In genomic region chr7:134800079-134800478, GRCm38 (mm10) we compare ENCODE assay signal across 11 mouse cellular contexts.
A peak's percentile ranks its signal among the peaks of the same experiment; 100 is the strongest.
DNase-seq lines count a peak whose midpoint lies in the region; ATAC-seq and TF ChIP-seq lines count a peak whose summit lies in the region.
"Had no signal": no experiment of that assay in that cellular context is flagged by ENCODE, and none has a peak within 500 bp of the region (broad histone marks: within the 10 kb centered on the region; RNA-seq: fewer than 3 reads in every experiment).

No protein-coding gene starts in this region.

- DNase-seq in gastrocnemius, postnatal 10 days: peak; percentile 10
- no peak for DNase-seq in gastrocnemius, adult 2 months
- peak; percentile 89 for DNase-seq in 3T3-L1 (ENCODE audit: low read depth, low spot score)
- peak; percentile 89 for DNase-seq in adrenal gland, adult 2 months
- DNase-seq in layer of hippocampus, adult 9-11 months: peak; percentile 68
- no peak for DNase-seq in c-Kit-positive CD71-positive TER-119-positive erythroid progenitor cells, embryonic 14.5 days (ENCODE audit: low spot score)
- DNase-seq in retina, postnatal 1 day: no peak
- DNase-seq: thymus, adult 18-20 months had no signal

- no peak for ATAC-seq in cerebellum, adult (ENCODE audit: insufficient number of reproducible peaks, low FRiP score, low TSS enrichment)
- ATAC-seq: midbrain, embryonic 16.5 days had no signal

- no peak for TF ChIP-seq CTCF in gastrocnemius, adult 2 months (IDR thresholded peaks at IDR 0.05)

- no peak overlapping the region for H3K4me3 ChIP-seq in gastrocnemius, adult 2 months

- H3K27ac ChIP-seq in gastrocnemius, adult 2 months: no peak overlapping the region
- H3K27ac ChIP-seq: kidney, postnatal 0 days had no signal

- intact Hi-C loops in gastrocnemius, adult 2 months (cut with DNase I): no loop called here

Comparison
In these comparisons a context has a peak if more than half of its experiments do, and no peak if none do; other contexts are left out.
1. DNase-seq: peak in gastrocnemius, postnatal 10 days (single experiment), 3T3-L1 (single experiment), adrenal gland, adult 2 months (single experiment) and layer of hippocampus, adult 9-11 months (single experiment); none in gastrocnemius, adult 2 months (single experiment), c-Kit-positive CD71-positive TER-119-positive erythroid progenitor cells, embryonic 14.5 days (single experiment) and retina, postnatal 1 day (single experiment).